Mouse (Mus musculus) midbrain, embryonic 13.5 days (tissue): ENCODE measurements around the gene Plxnb1. TPM values are rescaled to one million over a fixed set of nuclear protein-coding genes. Genes with fewer than 3 reads are reported as not detected.

Source experiments
- ATAC-seq: fragments of 200-750 bp; cut with Nextera tagmentation; 2 replicates; pipeline ENCODE4 v1.8.0; 2017; ENCODE audit warnings: mild to moderate bottlenecking, moderate TSS enrichment, moderate library complexity
- H3K27ac ChIP-seq: fragments of 300-500 bp; sonication (generic); 2 replicates; pipeline ENCODE4 v1.5.1; 2015; ENCODE audit warnings: inconsistent platforms, mild to moderate bottlenecking, moderate library complexity
- H3K27me3 ChIP-seq: fragments of 300-500 bp; sonication (generic); 2 replicates; pipeline ENCODE4 v1.6.1; 2015; ENCODE audit warnings: mild to moderate bottlenecking, inconsistent platforms
- H3K36me3 ChIP-seq: fragments of 300-500 bp; sonication (generic); 2 replicates; pipeline ENCODE4 v1.6.1; 2015; ENCODE audit warnings: mild to moderate bottlenecking, inconsistent platforms
- H3K4me1 ChIP-seq: fragments of 300-500 bp; sonication (generic); replicated peaks from 2 replicates; pipeline ENCODE4 v1.6.1; 2015; ENCODE audit warnings: inconsistent platforms
- H3K4me2 ChIP-seq: fragments of 300-500 bp; sonication (generic); replicated peaks from 2 replicates; pipeline ENCODE4 v1.6.1; 2015; ENCODE audit warnings: moderate library complexity, mild to moderate bottlenecking, inconsistent platforms
- H3K4me3 ChIP-seq: fragments of 300-500 bp; sonication (generic); replicated peaks from 2 replicates; pipeline ENCODE4 v1.5.1; 2015; ENCODE audit warnings: mild to moderate bottlenecking, inconsistent platforms
- H3K9ac ChIP-seq: fragments of 300-500 bp; sonication (generic); replicated peaks from 2 replicates; pipeline ENCODE4 v1.6.1; 2015; ENCODE audit warnings: mild to moderate bottlenecking, inconsistent platforms
- H3K9me3 ChIP-seq: fragments of 300-500 bp; sonication (generic); 2 replicates; pipeline ENCODE4 v1.6.1; 2016; ENCODE audit warnings: mild to moderate bottlenecking, inconsistent platforms
- WGBS: fragments of 180-500 bp; shearing (Covaris S2); methylation state at CpG from one replicate; pipeline ENCODE4 v1.1.7; 2015; 5-methylcytosine and 5-hydroxymethylcytosine counted together
- polyA plus RNA-seq: library from polyadenylated mRNA; unstranded; fragments of >200 nt; fragmentation: Nextera tagmentation; extraction: Ambion mirVana; gene quantifications from 2 replicates; pipeline ENCODE4 v1.2.1, GENCODE M21; 2015

The Plxnb1 gene
- polyA plus RNA-seq, 1 experiment from 2014 or later = 33.3 TPM

DNA sequence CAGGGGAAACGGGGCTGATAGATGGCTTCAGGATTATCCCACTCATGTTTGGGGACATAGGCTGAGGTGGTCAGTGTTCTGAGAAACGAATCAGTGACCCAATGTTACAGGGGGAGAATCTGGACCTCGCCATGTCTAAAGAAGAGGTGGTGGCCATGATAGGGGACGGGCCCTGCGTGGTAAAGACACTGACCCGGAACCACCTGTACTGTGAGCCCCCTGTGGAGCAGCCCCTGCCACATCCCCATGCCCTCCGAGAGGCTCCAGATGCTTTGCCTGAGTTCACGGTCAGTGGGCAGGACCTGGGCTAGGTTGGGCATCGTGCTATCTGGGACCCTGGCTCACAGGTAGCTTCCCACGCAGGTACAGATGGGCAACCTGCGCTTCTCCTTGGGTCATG is 15.1 kb downstream of the Plxnb1 start:
- WGBS = 95% methylated on average over 11 of the region's 11 CpGs
- Histone ChIP-seq H3K27ac (no peak overlapping the region), H3K36me3 (peaks cover 100% of the 10 kb centered on the region), H3K27me3 (no peaks in the 10 kb centered on the region), H3K4me3 (no peak overlapping the region), H3K4me2 (no peak overlapping the region), H3K9me3 (no peaks in the 10 kb centered on the region), H3K9ac (no peak overlapping the region), H3K4me1 (no peaks in the 10 kb centered on the region)
- no peak for ATAC-seq

DNA sequence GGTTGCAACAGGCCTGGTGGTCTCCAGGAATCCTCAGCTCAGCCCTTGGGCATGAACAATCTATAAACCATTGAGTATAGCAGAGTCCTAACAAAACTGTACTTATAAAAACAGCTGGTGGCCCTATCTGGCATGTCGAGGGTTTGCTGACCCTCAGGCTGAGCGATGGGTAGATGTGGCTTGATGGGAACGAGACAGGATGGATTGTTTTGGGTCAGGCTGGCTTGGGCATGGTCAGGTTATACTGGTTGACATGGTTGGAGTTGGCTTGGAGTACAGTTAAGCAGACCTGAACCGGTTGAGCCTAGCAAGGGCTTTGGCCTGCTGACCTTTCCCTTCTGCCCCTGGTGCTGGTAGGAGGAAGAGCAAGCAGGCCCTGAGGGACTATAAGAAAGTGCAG is 15.9 kb downstream of the Plxnb1 start:
- H3K9me3 ChIP-seq = no peaks in the 10 kb centered on the region
- H3K27me3 ChIP-seq = no peaks in the 10 kb centered on the region
- no peaks in the 10 kb centered on the region for H3K4me1 ChIP-seq
- no peak for ATAC-seq
- H3K36me3 ChIP-seq = peaks cover 100% of the 10 kb centered on the region
- no peak overlapping the region for H3K4me2 ChIP-seq
- H3K4me3 ChIP-seq = no peak overlapping the region
- 90% methylated on average over 4 of the region's 4 CpGs for WGBS
- H3K9ac ChIP-seq = no peak overlapping the region
- H3K27ac ChIP-seq = no peak overlapping the region

DNA sequence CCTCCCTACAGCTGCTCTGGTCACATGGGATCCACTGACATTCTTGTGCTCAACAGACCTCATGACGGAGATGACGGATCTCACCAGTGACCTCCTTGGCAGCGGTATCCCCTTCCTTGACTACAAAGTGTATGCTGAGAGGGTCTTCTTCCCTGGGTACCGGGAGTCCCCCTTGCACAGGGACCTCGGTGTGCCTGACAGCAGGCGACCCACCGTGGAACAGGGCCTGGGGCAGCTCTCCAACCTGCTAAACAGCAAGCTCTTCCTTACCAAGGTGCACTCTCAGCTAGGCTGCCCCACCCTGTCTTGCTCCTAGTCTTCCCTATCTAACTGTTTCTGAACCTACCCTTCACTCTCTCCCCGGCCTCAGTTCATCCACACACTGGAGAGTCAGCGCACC is 16.4 kb downstream of the Plxnb1 start:
- Histone ChIP-seq H3K9ac (no peak overlapping the region), H3K4me3 (no peak overlapping the region), H3K9me3 (no peaks in the 10 kb centered on the region), H3K4me1 (no peaks in the 10 kb centered on the region), H3K27me3 (no peaks in the 10 kb centered on the region), H3K27ac (no peak overlapping the region), H3K36me3 (peaks cover 100% of the 10 kb centered on the region), H3K4me2 (no peak overlapping the region)
- no peak for ATAC-seq
- WGBS = 91% methylated on average over 9 of the region's 9 CpGs

DNA sequence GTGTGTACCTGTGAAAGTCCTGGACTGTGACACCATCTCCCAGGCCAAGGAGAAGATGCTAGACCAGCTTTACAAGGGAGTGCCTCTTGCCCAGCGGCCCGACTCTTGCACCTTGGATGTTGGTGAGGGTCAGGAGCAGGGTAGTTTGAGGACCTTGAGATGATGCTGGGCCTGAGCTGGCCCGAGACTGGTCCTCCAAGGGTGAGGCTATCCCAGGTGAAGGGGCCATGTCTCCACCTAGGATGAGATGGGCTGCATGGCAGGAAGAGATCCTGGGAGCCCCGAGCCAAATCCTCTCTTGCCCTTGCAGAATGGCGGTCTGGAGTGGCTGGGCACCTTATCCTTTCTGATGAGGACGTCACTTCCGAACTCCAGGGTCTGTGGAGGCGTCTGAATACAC is 18.1 kb downstream of the Plxnb1 start:
- Histone ChIP-seq H3K4me2 (no peak overlapping the region), H3K9me3 (no peaks in the 10 kb centered on the region), H3K4me1 (no peaks in the 10 kb centered on the region), H3K27ac (no peak overlapping the region), H3K36me3 (peaks cover 100% of the 10 kb centered on the region), H3K9ac (no peak overlapping the region), H3K4me3 (no peak overlapping the region), H3K27me3 (no peaks in the 10 kb centered on the region)
- 93% methylated on average over 8 of the region's 8 CpGs for WGBS
- no peak for ATAC-seq

DNA sequence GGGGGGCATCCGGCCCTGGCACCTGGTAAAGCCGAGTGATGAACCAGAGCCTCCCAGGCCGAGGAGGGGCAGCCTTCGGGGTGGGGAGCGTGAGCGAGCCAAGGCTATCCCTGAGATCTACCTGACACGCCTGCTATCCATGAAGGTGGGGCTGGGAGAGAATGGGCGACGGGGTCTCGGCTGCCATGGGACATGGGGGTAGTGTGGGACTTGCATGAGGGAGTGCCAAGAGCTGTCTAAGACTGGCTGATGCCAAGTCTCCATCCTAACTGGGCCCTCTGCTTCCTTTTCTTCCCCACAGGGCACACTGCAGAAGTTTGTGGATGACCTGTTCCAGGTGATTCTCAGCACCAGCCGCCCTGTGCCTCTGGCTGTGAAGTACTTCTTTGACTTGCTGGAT is 19.1 kb downstream of the Plxnb1 start:
- Histone ChIP-seq H3K27me3 (no peaks in the 10 kb centered on the region), H3K27ac (no peak overlapping the region), H3K36me3 (peaks cover 100% of the 10 kb centered on the region), H3K4me3 (no peak overlapping the region), H3K9me3 (no peaks in the 10 kb centered on the region), H3K4me1 (no peaks in the 10 kb centered on the region), H3K9ac (no peak overlapping the region), H3K4me2 (no peak overlapping the region)
- 96% methylated on average over 11 of the region's 11 CpGs for WGBS
- ATAC-seq = no peak

DNA sequence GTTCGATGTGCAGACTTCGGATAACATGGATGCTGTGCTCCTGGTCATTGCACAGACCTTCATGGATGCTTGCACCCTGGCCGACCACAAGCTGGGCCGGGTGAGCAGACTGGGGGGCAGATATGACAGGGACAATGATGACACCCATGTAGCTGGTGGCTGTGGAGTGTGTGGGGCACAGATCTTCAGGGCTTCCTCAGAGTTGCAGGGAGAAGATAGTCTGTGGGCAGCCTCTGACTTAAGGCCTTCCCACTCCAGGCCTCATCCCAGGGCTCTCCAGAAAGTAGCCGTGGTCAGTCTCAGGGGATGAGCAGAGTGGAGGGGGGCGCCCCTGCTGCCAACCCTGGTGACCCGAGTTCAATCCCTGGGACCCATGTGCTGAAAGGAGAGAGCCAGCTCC is 19.7 kb downstream of the Plxnb1 start:
- Histone ChIP-seq H3K36me3 (peaks cover 100% of the 10 kb centered on the region), H3K9ac (no peak overlapping the region), H3K4me2 (no peak overlapping the region), H3K27me3 (no peaks in the 10 kb centered on the region), H3K4me1 (no peaks in the 10 kb centered on the region), H3K4me3 (no peak overlapping the region), H3K9me3 (no peaks in the 10 kb centered on the region), H3K27ac (no peak overlapping the region)
- 89% methylated on average over 7 of the region's 7 CpGs for WGBS
- no peak for ATAC-seq

DNA sequence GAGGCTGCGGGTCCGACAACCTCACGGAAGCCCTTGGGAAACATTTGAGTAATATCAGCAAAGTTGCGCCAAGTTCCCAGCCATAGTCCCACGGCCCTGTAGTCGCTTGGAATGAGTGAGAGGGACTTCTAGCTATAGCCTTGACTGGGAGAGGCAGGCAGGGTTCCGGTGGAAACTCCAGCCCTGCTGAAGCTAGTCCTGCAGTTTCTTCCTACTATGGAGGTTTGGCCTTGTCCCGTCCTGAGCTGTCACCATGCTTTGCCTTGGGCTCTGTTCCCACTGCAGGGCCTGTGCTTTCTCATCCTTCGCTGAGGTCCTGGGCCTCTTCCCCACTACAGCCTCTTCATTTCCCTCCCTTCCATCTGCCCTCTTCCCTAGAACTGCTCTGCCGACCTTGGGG is 21.0 kb downstream of the Plxnb1 start:
- Histone ChIP-seq H3K9ac (no peak overlapping the region), H3K4me2 (no peak overlapping the region), H3K4me3 (no peak overlapping the region), H3K4me1 (no peaks in the 10 kb centered on the region), H3K36me3 (peaks cover 88% of the 10 kb centered on the region), H3K27me3 (no peaks in the 10 kb centered on the region), H3K9me3 (no peaks in the 10 kb centered on the region), H3K27ac (no peak overlapping the region)
- ATAC-seq = no peak
- 94% methylated on average over 10 of the region's 10 CpGs for WGBS

DNA sequence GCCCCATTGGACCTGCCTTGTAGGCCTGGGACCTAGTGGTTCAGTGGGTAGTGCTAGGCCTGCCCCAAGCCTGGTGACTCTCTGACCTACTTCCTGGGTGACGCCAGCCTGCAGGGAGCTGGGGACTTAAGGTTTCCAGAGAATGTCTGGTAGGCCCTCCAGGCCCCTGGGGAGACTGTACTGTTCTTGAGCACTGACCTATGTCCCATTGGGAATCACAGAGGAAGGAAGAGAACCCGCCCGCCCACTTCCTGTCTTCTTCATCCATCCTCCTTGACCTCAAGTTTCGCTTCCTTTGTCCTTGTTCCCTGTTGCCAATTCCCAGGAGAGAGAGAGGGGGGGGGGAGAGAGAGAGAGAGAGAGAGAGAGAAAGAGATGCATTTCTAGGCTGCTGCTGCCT is 22.9 kb downstream of the Plxnb1 start:
- WGBS = 93% methylated on average over 4 of the region's 4 CpGs
- H3K4me2 ChIP-seq = no peak overlapping the region
- no peaks in the 10 kb centered on the region for H3K27me3 ChIP-seq
- H3K4me3 ChIP-seq = no peak overlapping the region
- no peak for ATAC-seq
- H3K9ac ChIP-seq = no peak overlapping the region
- H3K27ac ChIP-seq = no peak overlapping the region
- no peaks in the 10 kb centered on the region for H3K4me1 ChIP-seq
- H3K36me3 ChIP-seq = peaks cover 69% of the 10 kb centered on the region
- H3K9me3 ChIP-seq = no peaks in the 10 kb centered on the region

DNA sequence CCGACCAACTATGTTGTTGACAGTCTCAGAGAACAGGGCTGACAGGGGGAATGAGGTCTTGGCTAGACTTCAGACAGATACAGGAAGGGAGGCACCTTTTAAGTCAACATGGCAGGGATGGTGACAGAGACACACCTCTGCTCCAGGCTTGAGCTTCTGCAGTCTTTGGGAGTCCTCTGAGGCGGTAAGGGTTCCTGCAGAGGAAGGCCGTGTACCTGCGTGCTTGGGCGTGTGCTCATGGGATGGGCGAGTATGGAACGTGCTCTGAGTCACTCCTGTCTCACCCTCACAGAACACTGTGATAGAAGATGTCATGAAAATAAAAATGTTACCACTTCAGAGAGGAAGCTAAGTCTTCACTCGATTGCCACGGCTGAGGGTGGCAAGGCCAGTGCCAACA is 24.4 kb downstream of the Plxnb1 start:
- H3K4me3 ChIP-seq = no peak overlapping the region
- H3K4me1 ChIP-seq = no peaks in the 10 kb centered on the region
- H3K9me3 ChIP-seq = no peaks in the 10 kb centered on the region
- H3K4me2 ChIP-seq = no peak overlapping the region
- H3K36me3 ChIP-seq = peaks cover 55% of the 10 kb centered on the region
- WGBS = 91% methylated on average over 9 of the region's 9 CpGs
- no peak for ATAC-seq
- H3K27ac ChIP-seq = no peak overlapping the region
- H3K9ac ChIP-seq = no peak overlapping the region
- no peaks in the 10 kb centered on the region for H3K27me3 ChIP-seq

DNA sequence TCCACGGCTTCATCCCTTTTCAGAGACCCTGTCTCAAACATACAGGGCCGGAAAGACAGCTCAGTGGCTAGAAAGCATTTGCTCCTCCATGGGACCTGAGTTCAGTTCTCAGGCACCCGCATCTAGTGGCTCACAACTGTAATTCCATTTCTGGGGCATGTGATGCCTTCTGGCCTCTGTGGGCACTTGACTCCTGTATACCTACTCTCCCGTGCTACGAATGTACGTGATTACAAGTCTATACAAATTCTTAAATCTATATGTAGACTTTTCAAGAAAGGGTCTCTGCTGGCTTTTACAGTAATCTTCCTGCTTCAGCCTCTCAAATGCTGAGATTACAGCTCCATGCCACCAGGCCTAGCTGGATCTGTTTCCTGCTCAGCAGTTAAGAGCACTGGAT is 25.8 kb downstream of the Plxnb1 start:
- Histone ChIP-seq H3K27ac (no peak overlapping the region), H3K9ac (no peak overlapping the region), H3K4me1 (no peaks in the 10 kb centered on the region), H3K4me3 (no peak overlapping the region), H3K4me2 (no peak overlapping the region), H3K9me3 (no peaks in the 10 kb centered on the region), H3K36me3 (peaks cover 41% of the 10 kb centered on the region), H3K27me3 (no peaks in the 10 kb centered on the region)
- WGBS = 88% methylated on average over 6 of the region's 6 CpGs
- ATAC-seq = no peak

DNA sequence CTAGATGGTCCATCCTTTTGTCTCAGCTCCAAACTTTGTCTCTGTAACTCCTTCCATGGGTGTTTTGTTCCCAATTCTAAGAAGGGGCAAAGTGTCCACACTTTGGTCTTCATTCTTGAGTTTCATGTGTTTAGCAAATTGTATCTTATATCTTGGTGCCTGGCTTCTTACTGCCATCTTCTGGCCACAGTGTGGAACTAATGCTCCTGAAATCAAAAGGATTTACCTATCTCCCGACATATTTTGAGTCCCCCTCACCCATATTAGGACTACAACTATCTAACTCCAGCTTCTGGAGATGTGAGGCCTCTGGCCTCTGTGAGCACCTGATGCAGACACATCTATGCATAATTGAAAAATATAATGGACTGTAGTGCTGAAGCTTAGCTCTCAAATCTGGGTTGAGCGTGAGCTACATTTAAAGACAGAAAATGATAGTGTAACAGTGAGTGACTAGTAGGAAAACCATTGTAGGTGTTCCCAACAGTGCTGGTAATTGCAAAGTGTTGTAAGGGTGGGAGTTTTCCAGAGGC is 27.4 kb downstream of the Plxnb1 start:
- ATAC-seq = peak; percentile 31
- no peak overlapping the region for H3K27ac ChIP-seq
- H3K4me3 ChIP-seq = no peak overlapping the region
- H3K4me2 ChIP-seq = no peak overlapping the region
- H3K27me3 ChIP-seq = no peaks in the 10 kb centered on the region
- no peak overlapping the region for H3K9ac ChIP-seq
- H3K36me3 ChIP-seq = peaks cover 24% of the 10 kb centered on the region
- 43% methylated on average over 2 of the region's 2 CpGs for WGBS
- H3K4me1 ChIP-seq = no peaks in the 10 kb centered on the region
- H3K9me3 ChIP-seq = no peaks in the 10 kb centered on the region

DNA sequence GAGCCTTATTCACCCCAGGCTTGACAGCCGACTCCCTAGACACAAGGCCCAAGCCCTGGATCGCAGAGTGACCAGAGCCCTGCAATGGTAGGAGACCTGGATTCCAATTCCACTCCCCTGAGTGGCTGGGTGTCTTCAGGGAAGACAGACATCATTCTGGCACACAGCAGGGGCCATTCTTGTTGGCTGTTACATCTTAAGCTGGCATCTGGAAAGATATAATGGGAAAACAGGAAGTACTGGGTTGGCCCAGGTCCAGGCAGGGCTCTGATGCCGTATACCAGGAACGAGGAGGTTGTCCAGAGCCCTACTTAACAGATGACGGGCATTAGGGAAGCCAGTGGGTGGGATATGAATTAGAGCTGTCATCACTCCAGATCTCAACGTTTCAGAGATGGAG is 28.1 kb downstream of the Plxnb1 start:
- no peaks in the 10 kb centered on the region for H3K27me3 ChIP-seq
- H3K27ac ChIP-seq = no peak overlapping the region
- ATAC-seq = no peak
- no peak overlapping the region for H3K4me3 ChIP-seq
- WGBS = 68% methylated on average over 6 of the region's 6 CpGs
- H3K4me2 ChIP-seq = no peak overlapping the region
- no peaks in the 10 kb centered on the region for H3K9me3 ChIP-seq
- H3K36me3 ChIP-seq = peaks cover 18% of the 10 kb centered on the region
- H3K9ac ChIP-seq = no peak overlapping the region
- H3K4me1 ChIP-seq = no peaks in the 10 kb centered on the region

DNA sequence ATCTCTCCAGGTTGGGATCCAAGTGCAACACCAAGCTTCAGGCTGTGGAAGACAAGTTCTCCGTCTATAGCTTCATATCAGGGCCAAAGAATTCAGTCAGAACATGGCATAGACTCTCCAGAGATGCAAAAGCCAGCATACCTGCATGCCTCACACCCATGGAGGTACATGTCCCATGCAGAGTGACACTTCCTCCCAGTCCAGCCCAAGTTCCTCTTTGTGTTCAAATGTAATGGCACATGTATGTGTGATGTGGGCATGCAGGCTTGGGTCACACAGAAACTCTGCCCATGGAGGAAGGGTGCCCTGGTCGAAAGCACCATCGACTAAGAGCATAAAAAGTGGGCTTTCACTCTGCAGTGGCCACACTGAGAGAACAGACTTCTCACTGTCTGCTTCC is 29.0 kb downstream of the Plxnb1 start:
- Histone ChIP-seq H3K4me2 (no peak overlapping the region), H3K4me3 (no peak overlapping the region), H3K27ac (no peak overlapping the region), H3K36me3 (peaks cover 9% of the 10 kb centered on the region), H3K9me3 (no peaks in the 10 kb centered on the region), H3K9ac (no peak overlapping the region), H3K4me1 (no peaks in the 10 kb centered on the region), H3K27me3 (no peaks in the 10 kb centered on the region)
- WGBS = 91% methylated on average over 3 of the region's 3 CpGs
- ATAC-seq = no peak
